Mouse (Mus musculus): ENCODE results near the gene Phactr3. TPM values are rescaled to one million over a fixed set of nuclear protein-coding genes. Genes with fewer than 3 reads are reported as not detected.
"Not testable (repeated sequence)": the region's sequence is repeated elsewhere in the genome, so short reads cannot be mapped to it uniquely, and the experiment has no call there.

The Phactr3 gene
- polyA plus RNA-seq (2016; fragmentation: Nextera tagmentation; extraction: Ambion mirVana): 3.1 and 3.4 TPM in 2 replicates

DNA sequence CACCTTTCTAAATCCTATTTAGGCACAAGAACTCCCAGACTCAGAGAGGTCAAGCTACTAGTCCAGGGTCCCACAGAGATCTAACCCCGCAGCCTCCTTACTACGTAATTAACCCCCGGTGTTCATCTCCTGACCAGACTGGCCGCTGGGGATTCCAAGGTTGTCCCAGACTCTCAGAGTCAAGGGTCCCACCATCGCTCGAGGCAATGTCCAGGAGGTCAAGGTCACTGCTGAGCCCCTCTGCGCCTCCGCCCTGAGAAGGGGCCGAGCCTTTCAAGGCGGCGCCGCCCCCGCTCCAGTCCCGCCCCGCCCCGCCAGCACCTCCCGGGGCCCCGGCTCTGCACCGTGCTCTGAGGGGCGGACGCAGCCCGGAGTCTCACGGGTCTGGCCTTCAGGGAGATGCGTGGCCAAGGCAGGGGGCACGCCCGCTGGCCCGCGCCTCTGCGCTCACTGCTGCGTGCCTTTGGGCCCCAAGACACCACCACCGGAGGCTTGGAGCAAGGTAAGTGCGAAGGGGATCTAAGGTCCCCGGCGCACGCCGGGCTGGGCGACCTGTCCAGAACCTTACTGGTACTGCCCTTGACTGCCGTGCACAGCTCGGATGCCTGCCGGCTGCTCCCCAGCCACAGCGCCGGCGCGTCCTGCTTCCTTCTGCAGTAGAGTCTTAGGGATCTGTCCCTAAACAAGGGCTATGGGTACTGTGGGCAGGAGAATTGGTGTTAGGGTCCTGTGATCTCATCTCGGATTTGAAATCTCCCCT, at the start of gene Phactr3:
Gene Phactr3 (plus strand): TSS at position 175 of the 760 bp plus-strand sequence.
- Histone ChIP-seq H3K4me2 (replicated peaks) (peak within 1 kb of the TSS; percentile 90), H3K36me3 (no peaks in the 10 kb centered on the region), H3K9me3 (no peaks in the 10 kb centered on the region), H3K4me1 (peaks cover 27% of the 10 kb centered on the region), H3K4me3 (peak within 1 kb of the TSS; percentile 45), H3K27ac (no peak within 1 kb of the TSS), H3K27me3 (peaks cover 25% of the 10 kb centered on the region), H3K9ac (peak within 1 kb of the TSS; percentile 50)
- ATAC-seq (ENCODE audit: insufficient number of reproducible peaks, insufficient read depth, low FRiP score, low TSS enrichment): peak; percentile 53; the same call in 1 of the 2 replicates
- WGBS: under 1% methylated on average over 45 of the region's 45 CpGs

GRCm38 (mm10) chr2:178078166-178078717, 40.5 kb upstream of the Phactr3 start, which contains the start of gene Zfp931:
TSS of gene Zfp931 (minus strand) at chr2:178078476.
- 0% methylated on average over 7 of the region's 14 CpGs for WGBS
- peak within 1 kb of the TSS; percentile 45; the same call in 1 of the 2 replicates for H3K9ac ChIP-seq
- H3K36me3 ChIP-seq; H3K4me1 ChIP-seq; ATAC-seq (ENCODE audit: insufficient number of reproducible peaks, insufficient read depth, low FRiP score, low TSS enrichment); H3K27me3 ChIP-seq; H3K27ac ChIP-seq; H3K9me3 ChIP-seq: not testable (repeated sequence)
- peak within 1 kb of the TSS; percentile 46 for H3K4me3 ChIP-seq
- H3K4me2 ChIP-seq (replicated peaks): peak within 1 kb of the TSS; percentile 48

DNA sequence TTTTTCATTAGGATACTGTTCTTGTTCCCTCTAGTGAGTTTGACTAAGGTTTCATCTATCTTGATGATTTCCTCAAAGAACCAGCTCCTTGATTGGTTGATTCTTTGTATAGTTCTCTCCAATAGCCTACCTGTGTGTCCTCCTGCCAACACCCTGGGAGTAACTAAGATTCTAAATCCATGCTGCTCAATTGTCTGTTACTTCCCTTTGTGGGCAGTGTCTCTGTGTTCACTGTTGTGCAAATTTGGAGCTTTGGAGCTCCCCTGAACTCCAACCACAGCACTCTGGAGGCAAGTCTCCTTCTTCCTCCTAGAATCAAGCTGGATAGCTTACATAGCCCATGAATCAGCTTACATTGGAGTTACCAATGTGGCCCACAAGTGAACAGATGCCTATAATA, 29.2 kb upstream of the Phactr3 start:
- Histone ChIP-seq H3K4me3 (no peak overlapping the region), H3K4me1 (no peaks in the 10 kb centered on the region), H3K9ac (no peak overlapping the region), H3K27ac (no peak overlapping the region), H3K27me3 (no peaks in the 10 kb centered on the region), H3K4me2 (replicated peaks) (no peak overlapping the region), H3K9me3 (no peaks in the 10 kb centered on the region), H3K36me3 (no peaks in the 10 kb centered on the region)
- no peak for ATAC-seq (ENCODE audit: insufficient number of reproducible peaks, insufficient read depth, low FRiP score, low TSS enrichment)

- 7% methylated on average over 2 of the region's 2 CpGs for WGBS
- H3K36me3 ChIP-seq: no peaks in the 10 kb centered on the region
- no peaks in the 10 kb centered on the region for H3K27me3 ChIP-seq
- no peak overlapping the region for H3K4me2 ChIP-seq (replicated peaks)
- ATAC-seq (ENCODE audit: insufficient number of reproducible peaks, insufficient read depth, low FRiP score, low TSS enrichment): no peak
- 0 out of 2 replicates have a peak, but pooled peaks cover 5% of the 10 kb centered on the region for H3K4me1 ChIP-seq
- H3K27ac ChIP-seq: no peak overlapping the region
- H3K4me3 ChIP-seq: no peak overlapping the region
- no peak overlapping the region for H3K9ac ChIP-seq
- no peaks in the 10 kb centered on the region for H3K9me3 ChIP-seq
Measured at GRCm38 (mm10) chr2:178098021-178098420, 20.8 kb upstream of the Phactr3 start.

DNA sequence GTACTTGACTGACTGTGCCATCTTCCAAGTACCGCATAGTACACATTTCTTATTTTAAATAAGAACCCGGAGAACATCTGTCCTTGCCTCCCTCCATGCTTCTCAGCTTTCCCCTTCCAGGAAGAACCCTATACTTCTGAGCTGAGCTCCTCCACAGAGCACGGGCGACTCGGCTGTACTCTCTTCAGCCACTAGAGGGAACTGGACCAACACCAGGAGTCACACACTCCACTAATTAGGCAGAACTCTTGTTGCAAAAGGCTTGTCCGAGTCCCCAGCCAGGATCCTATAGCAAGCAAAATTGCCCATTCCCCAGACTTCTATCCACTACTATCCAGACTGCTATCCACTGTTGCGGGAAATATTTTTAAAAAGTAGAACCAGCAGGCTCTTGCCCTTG, 16.8 kb upstream of the Phactr3 start:
- 0 out of 2 replicates have a peak, but pooled peaks cover 5% of the 10 kb centered on the region for H3K4me1 ChIP-seq
- H3K4me3 ChIP-seq: no peak overlapping the region
- 0 out of 2 replicates have a peak, but pooled peaks have one; percentile 38 for ATAC-seq (ENCODE audit: insufficient number of reproducible peaks, insufficient read depth, low FRiP score, low TSS enrichment)
- no peak overlapping the region for H3K4me2 ChIP-seq (replicated peaks)
- H3K9ac ChIP-seq: no peak overlapping the region
- H3K9me3 ChIP-seq: no peaks in the 10 kb centered on the region
- H3K27me3 ChIP-seq: no peaks in the 10 kb centered on the region
- WGBS: 9% methylated on average over 7 of the region's 7 CpGs
- H3K36me3 ChIP-seq: no peaks in the 10 kb centered on the region
- no peak overlapping the region for H3K27ac ChIP-seq

- Histone ChIP-seq H3K9ac (no peak overlapping the region), H3K27me3 (peaks cover 25% of the 10 kb centered on the region), H3K4me1 (peaks cover 27% of the 10 kb centered on the region), H3K27ac (no peak overlapping the region), H3K4me3 (no peak overlapping the region), H3K4me2 (replicated peaks) (no peak overlapping the region), H3K9me3 (no peaks in the 10 kb centered on the region), H3K36me3 (no peaks in the 10 kb centered on the region)
- no peak for ATAC-seq (ENCODE audit: insufficient number of reproducible peaks, insufficient read depth, low FRiP score, low TSS enrichment)
- 19% methylated on average over 12 of the region's 12 CpGs for WGBS
Measured at GRCm38 (mm10) chr2:178117946-178118345, 829 bp upstream of the Phactr3 start.

GRCm38 (mm10) chr2:178119561-178120355, 983 bp downstream of the Phactr3 start:
- WGBS: 20% methylated on average over 19 of the region's 19 CpGs
- Histone ChIP-seq H3K27ac (no peak overlapping the region), H3K27me3 (peaks cover 25% of the 10 kb centered on the region), H3K4me3 (peak overlapping the region; percentile 45), H3K4me1 (peaks cover 27% of the 10 kb centered on the region), H3K9ac (no peak overlapping the region), H3K4me2 (replicated peaks) (peak overlapping the region; percentile 90), H3K9me3 (no peaks in the 10 kb centered on the region), H3K36me3 (no peaks in the 10 kb centered on the region)
- no peak for ATAC-seq (ENCODE audit: insufficient number of reproducible peaks, insufficient read depth, low FRiP score, low TSS enrichment)

- peaks cover 27% of the 10 kb centered on the region for H3K4me1 ChIP-seq
- ATAC-seq (ENCODE audit: insufficient number of reproducible peaks, insufficient read depth, low FRiP score, low TSS enrichment): no peak
- H3K9ac ChIP-seq: no peak overlapping the region
- H3K9me3 ChIP-seq: no peaks in the 10 kb centered on the region
- H3K36me3 ChIP-seq: no peaks in the 10 kb centered on the region
- H3K27ac ChIP-seq: no peak overlapping the region
- H3K27me3 ChIP-seq: peaks cover 25% of the 10 kb centered on the region
- H3K4me2 ChIP-seq (replicated peaks): no peak overlapping the region
- H3K4me3 ChIP-seq: no peak overlapping the region
Measured at GRCm38 (mm10) chr2:178120356-178120645, 1.5 kb downstream of the Phactr3 start.

GRCm38 (mm10) chr2:178120651-178121374, 2.0 kb downstream of the Phactr3 start:
- Histone ChIP-seq H3K27me3 (peaks cover 25% of the 10 kb centered on the region), H3K36me3 (no peaks in the 10 kb centered on the region), H3K9me3 (no peaks in the 10 kb centered on the region), H3K4me2 (replicated peaks) (no peak overlapping the region), H3K4me3 (no peak overlapping the region), H3K9ac (no peak overlapping the region), H3K27ac (no peak overlapping the region), H3K4me1 (peaks cover 27% of the 10 kb centered on the region)
- ATAC-seq (ENCODE audit: insufficient number of reproducible peaks, insufficient read depth, low FRiP score, low TSS enrichment): no peak
- WGBS: 94% methylated on average over 8 of the region's 8 CpGs

GRCm38 (mm10) chr2:178121375-178121688, 2.6 kb downstream of the Phactr3 start:
- 6% methylated on average over 2 of the region's 2 CpGs for WGBS
- Histone ChIP-seq H3K9ac (no peak overlapping the region), H3K4me2 (replicated peaks) (no peak overlapping the region), H3K27ac (peak overlapping the region; percentile 11; the same call in 1 of the 2 replicates), H3K36me3 (no peaks in the 10 kb centered on the region), H3K4me1 (peaks cover 27% of the 10 kb centered on the region), H3K4me3 (no peak overlapping the region), H3K9me3 (no peaks in the 10 kb centered on the region), H3K27me3 (peaks cover 25% of the 10 kb centered on the region)
- no peak for ATAC-seq (ENCODE audit: insufficient number of reproducible peaks, insufficient read depth, low FRiP score, low TSS enrichment)

DNA sequence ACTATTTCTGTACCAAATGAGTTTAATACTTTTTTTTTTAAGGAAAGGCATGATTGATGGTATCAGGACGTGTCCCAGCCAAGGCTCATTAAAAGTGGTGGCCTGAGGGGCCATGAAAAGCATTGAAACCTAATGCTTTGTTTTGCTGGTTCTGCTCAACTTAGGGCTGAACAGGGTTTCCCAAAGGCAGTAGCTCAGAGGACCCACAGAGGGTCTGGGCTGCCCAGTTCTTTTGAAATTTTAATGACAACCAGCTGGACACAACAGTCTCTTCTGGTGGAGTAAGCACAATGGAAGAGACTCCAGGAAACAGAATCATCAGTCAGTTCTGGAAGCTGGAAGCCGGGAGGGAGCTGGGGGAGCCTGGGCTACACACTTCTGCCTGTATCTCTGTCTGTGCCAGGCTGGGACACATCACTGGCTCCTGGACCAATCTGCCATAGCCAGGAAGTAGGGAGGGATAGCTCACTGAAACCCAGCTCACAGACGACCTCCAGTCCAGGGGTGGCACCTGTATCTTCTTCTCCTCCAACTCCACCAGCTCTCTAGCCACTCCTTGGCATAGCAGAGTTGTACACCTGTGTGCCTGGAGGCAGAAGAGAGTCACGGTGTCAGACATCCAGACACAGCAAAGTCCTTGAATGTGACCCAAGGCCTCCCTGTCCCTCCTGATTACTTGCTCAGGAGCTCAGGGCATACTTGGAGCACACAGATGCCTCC, 3.3 kb downstream of the Phactr3 start:
- 0 out of 2 replicates have a peak overlapping the region, but pooled peaks have one; percentile 23 for H3K27ac ChIP-seq
- H3K27me3 ChIP-seq: peaks cover 25% of the 10 kb centered on the region
- no peak overlapping the region for H3K4me2 ChIP-seq (replicated peaks)
- no peak overlapping the region for H3K4me3 ChIP-seq
- H3K9me3 ChIP-seq: no peaks in the 10 kb centered on the region
- WGBS: 19% methylated on average over 4 of the region's 4 CpGs
- H3K36me3 ChIP-seq: no peaks in the 10 kb centered on the region
- peak; percentile 36; the same call in 1 of the 2 replicates for ATAC-seq (ENCODE audit: insufficient number of reproducible peaks, insufficient read depth, low FRiP score, low TSS enrichment)
- H3K4me1 ChIP-seq: peaks cover 27% of the 10 kb centered on the region
- no peak overlapping the region for H3K9ac ChIP-seq

Data from embryonic facial prominence, embryonic 12.5 days (tissue).